Mouse (Mus musculus) limb, embryonic 14.5 days (tissue): ENCODE measurements around the gene Ppp1r9b. TPM values are rescaled to one million over a fixed set of nuclear protein-coding genes. Genes with fewer than 3 reads are reported as not detected.

ENCODE experiments used
- ATAC-seq: fragments of 200-750 bp; cut with Nextera tagmentation; 2 replicates; pipeline ENCODE4 v1.8.0; 2017; ENCODE audit warnings: low read depth, moderate number of reproducible peaks, moderate TSS enrichment; ENCODE audit not compliant: low FRiP score
- DNase-seq: peaks from one replicate; pipeline ENCODE4 v3.0.0-alpha.2; 2015; ENCODE audit warnings: low spot score
- H3K27ac ChIP-seq: fragments of 300-500 bp; sonication (generic); replicated peaks from 2 replicates; pipeline ENCODE4 v1.5.1; 2014; ENCODE audit warnings: low read depth, mild to moderate bottlenecking, low read length, moderate library complexity, mixed read lengths
- H3K27me3 ChIP-seq: fragments of 300-500 bp; sonication (generic); 2 replicates; pipeline ENCODE4 v1.6.1; 2014; ENCODE audit warnings: low read length, mixed read lengths; ENCODE audit not compliant: control insufficient read depth, insufficient read depth
- H3K36me3 ChIP-seq: fragments of 300-500 bp; sonication (generic); 2 replicates; pipeline ENCODE4 v1.6.1; 2014; ENCODE audit warnings: mild to moderate bottlenecking, low read length, moderate library complexity, mixed read lengths; ENCODE audit not compliant: control insufficient read depth, insufficient read depth
- H3K4me1 ChIP-seq: fragments of 300-500 bp; sonication (generic); 2 replicates; pipeline ENCODE4 v1.6.1; 2014; ENCODE audit warnings: antibody characterized with exemption, low read length, mixed read lengths; ENCODE audit not compliant: control insufficient read depth, insufficient read depth
- H3K4me2 ChIP-seq: fragments of 300-500 bp; sonication (generic); replicated peaks from 2 replicates; pipeline ENCODE4 v1.6.1; 2014; ENCODE audit warnings: low read depth, mild to moderate bottlenecking, low read length, moderate library complexity; ENCODE audit not compliant: severe bottlenecking
- H3K4me3 ChIP-seq: fragments of 300-500 bp; sonication (generic); replicated peaks from 2 replicates; pipeline ENCODE4 v1.5.1; 2014; ENCODE audit warnings: low read length
- H3K9ac ChIP-seq: fragments of 300-500 bp; sonication (generic); 2 replicates; pipeline ENCODE4 v1.6.1; 2014; ENCODE audit warnings: mild to moderate bottlenecking, low read depth, low read length, moderate library complexity; ENCODE audit not compliant: severe bottlenecking
- H3K9me3 ChIP-seq: fragments of 300-500 bp; sonication (generic); 2 replicates; pipeline ENCODE4 v1.6.1; 2016; ENCODE audit warnings: low read length; ENCODE audit not compliant: control insufficient read depth
- POLR2A ChIP-seq: fragments of 200-500 bp; IDR thresholded peaks from 2 replicates; pipeline ENCODE4 v1.8.0; 2012; ENCODE audit warnings: inconsistent platforms, mild to moderate bottlenecking, moderate library complexity, borderline replicate concordance; ENCODE audit not compliant: insufficient read depth, insufficient read length; ENCODE audit errors: extremely low read depth
- WGBS: fragments of 180-500 bp; shearing (Covaris S2); extraction: QIAGEN DNeasy Blood & Tissue Kit; methylation state at CpG from one replicate; pipeline ENCODE4 v1.1.7; 2014; 5-methylcytosine and 5-hydroxymethylcytosine counted together
- polyA plus RNA-seq, 2 experiments: library from polyadenylated mRNA; depleted of rRNA in 1 of 2; stranded (reverse) in 1 of 2; unstranded in 1 of 2; fragments of >200 nt; fragmentation: Nextera tagmentation in 1 of 2; extraction: Ambion mirVana in 1 of 2; gene quantifications; 2 replicates each; pipeline versions ENCODE4 v1.2.1 to v1.2.3; 2012 to 2014

Ppp1r9b gene
- polyA plus RNA-seq, 2 experiments, result 17.3 to 32.8 TPM

DNA sequence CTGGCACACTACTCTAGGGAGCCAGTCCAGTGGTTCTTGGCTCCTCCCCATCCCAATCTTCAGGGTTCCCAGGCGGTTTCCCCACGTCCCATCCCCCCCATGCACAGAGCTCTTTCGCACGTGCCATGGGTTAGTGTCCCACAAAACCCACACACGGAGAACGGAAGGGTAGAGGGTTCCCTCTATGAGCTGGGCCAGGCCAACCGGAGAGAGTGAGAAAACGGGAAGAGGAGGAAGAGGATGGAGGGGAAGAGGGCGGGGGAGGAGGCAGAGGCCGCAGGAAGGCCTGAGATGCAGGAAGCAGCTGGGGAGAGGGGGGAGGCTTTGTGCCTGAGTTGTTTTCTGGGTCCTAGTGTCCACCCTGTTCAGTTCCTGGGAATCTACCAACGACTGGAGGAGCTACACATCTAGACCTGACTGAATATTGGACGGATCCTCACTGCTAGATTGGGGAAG is 1.2 kb upstream of the Ppp1r9b start:
- TF ChIP-seq POLR2A, result peak; percentile 28; the same call in 1 of the 2 replicates
- peak; percentile 76 for ATAC-seq
- H3K27me3 ChIP-seq, result no peaks in the 10 kb centered on the region
- H3K9ac ChIP-seq, result peak overlapping the region; percentile 50
- peak overlapping the region; percentile 74 for H3K27ac ChIP-seq
- no peaks in the 10 kb centered on the region for H3K9me3 ChIP-seq
- peak overlapping the region; percentile 100 for H3K4me2 ChIP-seq
- peaks cover 52% of the 10 kb centered on the region for H3K4me1 ChIP-seq
- peak; percentile 93 for DNase-seq
- 0 out of 2 replicates have a peak, but pooled peaks cover 5% of the 10 kb centered on the region for H3K36me3 ChIP-seq
- under 1% methylated on average over 12 of the region's 12 CpGs for WGBS
- H3K4me3 ChIP-seq, result peak overlapping the region; percentile 87

DNA sequence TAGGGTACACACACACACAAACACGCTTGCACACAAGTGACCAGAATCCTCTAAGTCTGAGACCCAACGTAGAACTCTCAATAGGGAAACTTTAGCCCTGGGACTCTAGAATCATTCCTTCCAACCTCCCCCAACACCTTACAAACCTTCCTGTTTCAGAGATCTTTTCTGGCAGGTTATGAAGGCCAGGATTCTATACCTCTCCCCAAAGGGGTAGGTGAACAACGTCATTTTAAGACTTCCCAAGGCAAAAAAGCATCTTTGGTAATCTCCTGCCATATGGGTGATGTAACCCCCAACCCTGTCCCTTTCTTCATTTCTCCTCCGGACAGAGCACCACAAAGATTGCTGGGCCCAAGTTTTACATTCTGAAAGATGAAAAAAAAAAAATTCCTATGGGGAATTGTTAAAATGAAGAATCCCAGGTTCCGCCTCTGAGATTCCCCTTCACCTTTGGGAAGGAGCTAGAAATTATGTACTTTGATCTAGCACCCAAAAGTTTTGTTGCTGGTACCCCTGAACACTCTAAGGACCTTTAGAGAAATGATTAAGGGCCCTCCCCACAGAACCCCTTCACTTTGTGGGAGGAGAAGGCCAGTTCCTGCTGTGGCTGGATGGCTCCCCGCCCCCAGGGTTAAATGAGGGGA is 610 bp upstream of the Ppp1r9b start:
- H3K9me3 ChIP-seq, result no peaks in the 10 kb centered on the region
- peaks cover 59% of the 10 kb centered on the region for H3K4me1 ChIP-seq
- peak overlapping the region; percentile 87 for H3K4me3 ChIP-seq
- ATAC-seq (peak; percentile 0; the same call in 1 of the 2 replicates), DNase-seq (no peak)
- WGBS, result 42% methylated on average over 6 of the region's 6 CpGs
- 0 out of 2 replicates have a peak, but pooled peaks cover 9% of the 10 kb centered on the region for H3K36me3 ChIP-seq
- peak overlapping the region; percentile 82 for H3K9ac ChIP-seq
- peak overlapping the region; percentile 100 for H3K4me2 ChIP-seq
- H3K27me3 ChIP-seq, result no peaks in the 10 kb centered on the region
- no peak for TF ChIP-seq POLR2A
- peak overlapping the region; percentile 88 for H3K27ac ChIP-seq

DNA sequence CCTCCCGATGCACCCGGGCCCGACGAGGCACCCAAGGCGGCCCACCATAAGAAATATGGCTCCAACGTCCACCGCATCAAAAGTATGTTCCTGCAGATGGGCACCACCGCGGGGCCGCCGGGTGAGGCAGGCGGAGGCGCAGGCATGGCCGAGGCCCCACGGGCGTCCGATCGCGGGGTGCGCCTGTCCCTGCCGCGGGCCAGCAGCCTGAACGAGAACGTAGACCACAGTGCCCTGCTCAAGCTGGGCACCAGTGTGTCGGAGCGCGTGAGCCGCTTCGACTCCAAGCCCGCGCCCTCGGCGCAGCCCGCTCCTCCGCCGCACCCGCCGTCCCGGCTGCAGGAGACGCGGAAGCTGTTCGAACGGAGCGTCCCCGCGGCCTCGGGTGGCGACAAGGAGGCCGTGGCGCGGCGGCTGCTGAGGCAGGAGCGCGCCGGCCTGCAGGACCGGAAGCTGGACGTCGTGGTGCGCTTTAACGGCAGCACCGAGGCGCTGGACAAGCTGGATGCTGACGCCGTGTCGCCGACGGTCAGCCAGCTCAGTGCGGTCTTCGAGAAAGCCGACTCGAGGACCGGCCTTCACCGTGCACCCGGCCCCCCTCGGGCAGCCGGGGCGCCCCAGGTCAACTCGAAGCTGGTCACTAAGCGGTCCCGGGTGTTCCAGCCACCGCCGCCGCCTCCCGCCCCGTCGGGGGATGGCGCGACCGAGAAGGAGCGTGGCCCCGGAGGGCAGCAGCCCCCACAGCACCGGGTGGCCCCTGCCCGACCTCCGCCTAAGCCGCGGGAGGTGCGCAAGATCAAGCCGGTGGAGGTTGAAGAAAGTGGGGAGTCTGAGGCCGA is 1.0 kb downstream of the Ppp1r9b start:
- Histone ChIP-seq H3K9me3 (no peaks in the 10 kb centered on the region), H3K4me2 (peak overlapping the region; percentile 100), H3K36me3 (peaks cover 25% of the 10 kb centered on the region), H3K27me3 (no peaks in the 10 kb centered on the region), H3K9ac (peak overlapping the region; percentile 82), H3K4me1 (peaks cover 63% of the 10 kb centered on the region), H3K27ac (peak overlapping the region; percentile 88), H3K4me3 (peak overlapping the region; percentile 87)
- no peak for TF ChIP-seq POLR2A
- under 1% methylated on average over 78 of the region's 99 CpGs for WGBS
- DNase-seq (no peak), ATAC-seq (no peak)

DNA sequence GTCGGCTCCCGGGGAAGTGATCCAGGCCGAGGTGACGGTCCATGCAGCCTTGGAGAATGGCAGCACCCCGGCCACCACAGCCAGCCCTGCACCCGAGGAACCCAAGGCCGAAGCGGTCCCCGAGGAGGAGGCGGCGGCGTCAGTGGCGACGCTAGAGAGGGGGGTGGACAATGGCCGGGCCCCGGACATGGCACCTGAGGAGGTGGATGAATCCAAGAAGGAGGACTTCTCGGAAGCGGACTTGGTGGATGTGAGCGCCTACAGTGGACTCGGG is 1.6 kb downstream of the Ppp1r9b start:
- WGBS, result 2% methylated on average over 20 of the region's 20 CpGs
- Histone ChIP-seq H3K4me1 (peaks cover 62% of the 10 kb centered on the region), H3K9me3 (no peaks in the 10 kb centered on the region), H3K27me3 (no peaks in the 10 kb centered on the region), H3K9ac (peak overlapping the region; percentile 82), H3K27ac (peak overlapping the region; percentile 41; the same call in 1 of the 2 replicates), H3K4me3 (peak overlapping the region; percentile 87), H3K36me3 (peaks cover 31% of the 10 kb centered on the region), H3K4me2 (peak overlapping the region; percentile 100)
- DNase-seq (no peak), ATAC-seq (no peak)
- TF ChIP-seq POLR2A, result no peak

DNA sequence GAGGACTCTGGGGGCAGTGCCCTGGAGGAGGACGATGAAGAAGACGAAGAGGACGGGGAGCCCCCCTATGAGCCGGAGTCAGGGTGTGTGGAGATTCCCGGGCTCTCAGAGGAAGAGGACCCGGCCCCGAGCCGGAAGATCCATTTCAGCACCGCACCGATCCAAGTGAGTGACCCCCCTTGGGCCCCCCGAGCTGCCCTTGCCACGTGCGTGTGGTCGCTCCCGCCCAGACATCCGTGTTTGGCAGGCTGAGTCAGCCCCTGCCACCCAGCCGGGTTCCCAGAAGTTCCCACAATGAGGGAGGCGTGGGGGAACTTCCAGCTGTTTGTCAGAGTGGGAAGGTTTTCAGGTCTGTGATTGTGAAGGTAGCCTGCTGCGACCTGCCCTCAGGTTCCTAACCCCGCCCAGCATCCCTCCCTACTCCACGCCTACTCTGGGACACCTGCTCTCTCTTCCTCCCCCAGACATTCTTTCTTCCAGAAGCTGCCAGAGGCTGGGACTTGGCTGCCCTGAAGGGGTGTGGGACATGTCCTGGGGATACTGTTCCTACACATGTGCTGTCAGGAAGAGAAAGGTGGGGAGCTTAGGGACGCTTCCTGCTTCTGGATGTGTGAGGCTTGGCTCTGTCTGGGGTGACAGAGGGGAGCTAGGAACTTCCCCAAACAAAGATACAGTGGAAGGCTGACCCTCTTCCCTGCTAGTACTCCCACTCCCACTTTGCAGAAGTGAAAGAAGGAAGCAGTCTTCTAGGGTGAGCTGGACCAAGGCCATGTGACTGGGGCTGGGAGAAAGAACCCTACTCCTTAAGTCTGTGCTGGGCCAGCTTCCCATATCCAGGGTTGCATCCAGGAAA is 2.1 kb downstream of the Ppp1r9b start:
- H3K27ac ChIP-seq, result no peak overlapping the region; the same call in 1 of the 2 replicates
- peak; percentile 55 for DNase-seq
- TF ChIP-seq POLR2A, result no peak

More for the DNA sequence above, 2.1 kb downstream of the Ppp1r9b start:
- peak overlapping the region; percentile 87 for H3K4me3 ChIP-seq
- 1% methylated on average over 20 of the region's 22 CpGs for WGBS
- peaks cover 57% of the 10 kb centered on the region for H3K4me1 ChIP-seq
- no peaks in the 10 kb centered on the region for H3K9me3 ChIP-seq
- H3K4me2 ChIP-seq, result peak overlapping the region; percentile 100
- peaks cover 36% of the 10 kb centered on the region for H3K36me3 ChIP-seq
- no peak for ATAC-seq
- H3K9ac ChIP-seq, result peak overlapping the region; percentile 82
- no peaks in the 10 kb centered on the region for H3K27me3 ChIP-seq
